Mouse (Mus musculus): ENCODE results near the gene Gtf2f2. TPM values are rescaled to one million over a fixed set of nuclear protein-coding genes. Genes with fewer than 3 reads are reported as not detected.

Gene Gtf2f2
- polyA plus RNA-seq, 1 experiment from 2014 or later = 41.8 TPM

GRCm38 (mm10) chr14:76031117-76031842 lies 20.6 kb upstream of the Gtf2f2 start:
- Histone ChIP-seq H3K4me2 (replicated peaks) (peak overlapping the region; percentile 25), H3K9me3 (ENCODE audit: control insufficient read depth, low read length) (no peaks in the 10 kb centered on the region), H3K4me1 (replicated peaks; ENCODE audit: control insufficient read depth, insufficient read depth, low read length) (peaks cover 39% of the 10 kb centered on the region), H3K27ac (peak overlapping the region; percentile 69), H3K9ac (peak overlapping the region; percentile 13; the same call in 1 of the 2 replicates), H3K4me3 (replicated peaks; ENCODE audit: low read length) (no peak overlapping the region), H3K27me3 (ENCODE audit: control insufficient read depth, insufficient read depth, low read length) (no peaks in the 10 kb centered on the region), H3K36me3 (replicated peaks; ENCODE audit: control insufficient read depth, insufficient read depth) (no peaks in the 10 kb centered on the region)
- DNase-seq (ENCODE audit: low spot score) (peak; percentile 68), ATAC-seq (ENCODE audit: low FRiP score) (peak; percentile 57; the same call in 1 of the 2 replicates)
- 45% methylated on average over 11 of the region's 11 CpGs for WGBS

- no peaks in the 10 kb centered on the region for H3K27me3 ChIP-seq (ENCODE audit: control insufficient read depth, insufficient read depth, low read length)
- no peak for DNase-seq (ENCODE audit: low spot score)
- H3K36me3 ChIP-seq (replicated peaks; ENCODE audit: control insufficient read depth, insufficient read depth) = no peaks in the 10 kb centered on the region
- H3K4me2 ChIP-seq (replicated peaks) = no peak overlapping the region
- H3K4me1 ChIP-seq (replicated peaks; ENCODE audit: control insufficient read depth, insufficient read depth, low read length) = peaks cover 13% of the 10 kb centered on the region; the same call in 1 of the 2 replicates
- H3K9me3 ChIP-seq (ENCODE audit: control insufficient read depth, low read length) = no peaks in the 10 kb centered on the region
- no peak overlapping the region for H3K9ac ChIP-seq
- no peak for ATAC-seq (ENCODE audit: low FRiP score)
- WGBS = 92% methylated on average over 4 of the region's 4 CpGs
- H3K27ac ChIP-seq = no peak overlapping the region
- H3K4me3 ChIP-seq (replicated peaks; ENCODE audit: low read length) = no peak overlapping the region
Observed at GRCm38 (mm10) chr14:76024641-76025040, 14.0 kb upstream of the Gtf2f2 start.

GRCm38 (mm10) chr14:76020927-76021719 lies 10.5 kb upstream of the Gtf2f2 start:
- Histone ChIP-seq H3K27ac (peak overlapping the region; percentile 44), H3K4me2 (replicated peaks) (no peak overlapping the region), H3K27me3 (ENCODE audit: control insufficient read depth, insufficient read depth, low read length) (no peaks in the 10 kb centered on the region), H3K36me3 (replicated peaks; ENCODE audit: control insufficient read depth, insufficient read depth) (no peaks in the 10 kb centered on the region), H3K9ac (no peak overlapping the region), H3K4me1 (replicated peaks; ENCODE audit: control insufficient read depth, insufficient read depth, low read length) (peaks cover 17% of the 10 kb centered on the region; the same call in 1 of the 2 replicates), H3K4me3 (replicated peaks; ENCODE audit: low read length) (no peak overlapping the region), H3K9me3 (ENCODE audit: control insufficient read depth, low read length) (no peaks in the 10 kb centered on the region)
- WGBS = 41% methylated on average over 7 of the region's 7 CpGs
- no peak for ATAC-seq (ENCODE audit: low FRiP score)
- peak; percentile 25 for DNase-seq (ENCODE audit: low spot score)

- H3K27ac ChIP-seq = peak overlapping the region; percentile 44; the same call in 1 of the 2 replicates
- 58% methylated on average over 5 of the region's 5 CpGs for WGBS
- no peaks in the 10 kb centered on the region for H3K27me3 ChIP-seq (ENCODE audit: control insufficient read depth, insufficient read depth, low read length)
- peaks cover 17% of the 10 kb centered on the region; the same call in 1 of the 2 replicates for H3K4me1 ChIP-seq (replicated peaks; ENCODE audit: control insufficient read depth, insufficient read depth, low read length)
- no peak overlapping the region for H3K9ac ChIP-seq
- no peak overlapping the region for H3K4me2 ChIP-seq (replicated peaks)
- H3K36me3 ChIP-seq (replicated peaks; ENCODE audit: control insufficient read depth, insufficient read depth) = no peaks in the 10 kb centered on the region
- peak; percentile 62 for DNase-seq (ENCODE audit: low spot score)
- no peaks in the 10 kb centered on the region for H3K9me3 ChIP-seq (ENCODE audit: control insufficient read depth, low read length)
- no peak overlapping the region for H3K4me3 ChIP-seq (replicated peaks; ENCODE audit: low read length)
- no peak for ATAC-seq (ENCODE audit: low FRiP score)
Observed at GRCm38 (mm10) chr14:76020259-76020785, 9.7 kb upstream of the Gtf2f2 start.

- Histone ChIP-seq H3K4me3 (replicated peaks; ENCODE audit: low read length) (no peak overlapping the region), H3K27me3 (ENCODE audit: control insufficient read depth, insufficient read depth, low read length) (no peaks in the 10 kb centered on the region), H3K9me3 (ENCODE audit: control insufficient read depth, low read length) (no peaks in the 10 kb centered on the region), H3K27ac (peak overlapping the region; percentile 43; the same call in 1 of the 2 replicates), H3K4me1 (replicated peaks; ENCODE audit: control insufficient read depth, insufficient read depth, low read length) (peaks cover 17% of the 10 kb centered on the region; the same call in 1 of the 2 replicates), H3K36me3 (replicated peaks; ENCODE audit: control insufficient read depth, insufficient read depth) (no peaks in the 10 kb centered on the region), H3K4me2 (replicated peaks) (no peak overlapping the region), H3K9ac (no peak overlapping the region)
- peak; percentile 34 for DNase-seq (ENCODE audit: low spot score)
- WGBS = 48% methylated on average over 10 of the region's 10 CpGs
- no peak; the same call in 1 of the 2 replicates for ATAC-seq (ENCODE audit: low FRiP score)
Observed at GRCm38 (mm10) chr14:76017785-76018490, 7.3 kb upstream of the Gtf2f2 start.

- Histone ChIP-seq H3K9ac (no peak overlapping the region), H3K4me1 (replicated peaks; ENCODE audit: control insufficient read depth, insufficient read depth, low read length) (peaks cover 18% of the 10 kb centered on the region), H3K27ac (no peak overlapping the region), H3K36me3 (replicated peaks; ENCODE audit: control insufficient read depth, insufficient read depth) (no peaks in the 10 kb centered on the region), H3K4me2 (replicated peaks) (no peak overlapping the region), H3K9me3 (ENCODE audit: control insufficient read depth, low read length) (no peaks in the 10 kb centered on the region), H3K27me3 (ENCODE audit: control insufficient read depth, insufficient read depth, low read length) (no peaks in the 10 kb centered on the region), H3K4me3 (replicated peaks; ENCODE audit: low read length) (no peak overlapping the region)
- 41% methylated on average over 2 of the region's 2 CpGs for WGBS
- DNase-seq (ENCODE audit: low spot score) (no peak), ATAC-seq (ENCODE audit: low FRiP score) (no peak)
Observed at GRCm38 (mm10) chr14:76014331-76014730, 3.7 kb upstream of the Gtf2f2 start.

GRCm38 (mm10) chr14:76011062-76011457 lies 395 bp upstream of the Gtf2f2 start:
- DNase-seq (ENCODE audit: low spot score) (no peak), ATAC-seq (ENCODE audit: low FRiP score) (no peak)
- Histone ChIP-seq H3K27me3 (ENCODE audit: control insufficient read depth, insufficient read depth, low read length) (no peaks in the 10 kb centered on the region), H3K9ac (peak overlapping the region; percentile 76), H3K36me3 (replicated peaks; ENCODE audit: control insufficient read depth, insufficient read depth) (0 out of 2 replicates have a peak, but pooled peaks cover under 1% of the 10 kb centered on the region), H3K4me3 (replicated peaks; ENCODE audit: low read length) (peak overlapping the region; percentile 89), H3K9me3 (ENCODE audit: control insufficient read depth, low read length) (no peaks in the 10 kb centered on the region), H3K4me1 (replicated peaks; ENCODE audit: control insufficient read depth, insufficient read depth, low read length) (peaks cover 21% of the 10 kb centered on the region), H3K27ac (no peak overlapping the region), H3K4me2 (replicated peaks) (peak overlapping the region; percentile 76)
- WGBS = 27% methylated on average over 7 of the region's 7 CpGs

- H3K27ac ChIP-seq = no peak overlapping the region
- H3K9me3 ChIP-seq (ENCODE audit: control insufficient read depth, low read length) = no peaks in the 10 kb centered on the region
- 0 out of 2 replicates have a peak overlapping the region, but pooled peaks have one; percentile 76 for H3K9ac ChIP-seq
- ATAC-seq (ENCODE audit: low FRiP score) (no peak), DNase-seq (ENCODE audit: low spot score) (no peak)
- H3K4me1 ChIP-seq (replicated peaks; ENCODE audit: control insufficient read depth, insufficient read depth, low read length) = peaks cover 21% of the 10 kb centered on the region
- H3K27me3 ChIP-seq (ENCODE audit: control insufficient read depth, insufficient read depth, low read length) = no peaks in the 10 kb centered on the region
- H3K4me2 ChIP-seq (replicated peaks) = peak overlapping the region; percentile 76
- 0 out of 2 replicates have a peak, but pooled peaks cover 4% of the 10 kb centered on the region for H3K36me3 ChIP-seq (replicated peaks; ENCODE audit: control insufficient read depth, insufficient read depth)
- 86% methylated on average over 5 of the region's 5 CpGs for WGBS
- H3K4me3 ChIP-seq (replicated peaks; ENCODE audit: low read length) = peak overlapping the region; percentile 89
Observed at GRCm38 (mm10) chr14:76009185-76009584, 1.5 kb downstream of the Gtf2f2 start.
